Mouse (Mus musculus) heart, adult 2 months (tissue): Measurements from ENCODE around the gene Kctd10.

ENCODE experiments used
- CTCF ChIP-seq: fragments of 200-600 bp; IDR thresholded peaks from 2 replicates; pipeline ENCODE4 v1.8.1; 2022; ENCODE audit warnings: antibody characterized with exemption, mild to moderate bottlenecking, moderate library complexity
- EP300 ChIP-seq: fragments of 200-500 bp; IDR thresholded peaks from 2 replicates; pipeline ENCODE4 v1.6.1; 2011; ENCODE audit warnings: low read depth, low read length, control low read depth; ENCODE audit not compliant: insufficient read depth

GRCm38 (mm10) chr5:114347005-114347404 lies 33.3 kb downstream of the Kctd10 start:
- TF ChIP-seq CTCF = no peak
- no peak for TF ChIP-seq EP300
